ENCODE assay signal across 26 mouse cellular contexts in genomic region chr1:13454534-13454933, GRCm38 (mm10).
DNase-seq lines count a peak whose midpoint lies in the region; ATAC-seq lines count a peak whose summit lies in the region.
"Had no signal": no experiment of that assay in that cellular context is flagged by ENCODE, and none has a peak within 500 bp of the region (broad histone marks: within the 10 kb centered on the region; RNA-seq: fewer than 3 reads in every experiment).

No protein-coding gene starts in this region.

- no peak overlapping the region for H3K27ac ChIP-seq in hindbrain, embryonic 10.5 days
- H3K27ac ChIP-seq: embryonic facial prominence, embryonic 13.5 days; hindbrain, embryonic 13.5 days; limb, embryonic 10.5 days; midbrain, embryonic 13.5 days; neural tube, embryonic 12.5 days had no signal

- WGBS in hindbrain, embryonic 10.5 days = 85% methylated on average over 2 of the region's 2 CpGs

- ATAC-seq in CD4-positive, CD25-positive, alpha-beta regulatory T cell, adult 4 months = peak; percentile 95
- ATAC-seq in common myeloid progenitor, adult 5-6 weeks (replicated peaks; ENCODE audit: low read depth, poor library complexity, severe bottlenecking) = peak; percentile 45; the same call in 1 of the 2 replicates
- ATAC-seq: forebrain, embryonic 14.5 days; midbrain, embryonic 13.5 days had no signal

- no peaks in the 10 kb centered on the region for H3K27me3 ChIP-seq in hindbrain, embryonic 10.5 days (ENCODE audit: insufficient read depth, poor library complexity, severe bottlenecking)
- H3K27me3 ChIP-seq: embryonic facial prominence, embryonic 13.5 days; heart, embryonic 12.5 days; hindbrain, embryonic 13.5 days; megakaryocyte, embryonic 14.5 days; midbrain, embryonic 13.5 days; neural tube, embryonic 12.5 days had no signal

- H3K4me1 ChIP-seq in hindbrain, embryonic 10.5 days (replicated peaks) = no peaks in the 10 kb centered on the region
- H3K4me1 ChIP-seq: embryonic facial prominence, embryonic 13.5 days; heart, embryonic 12.5 days; hindbrain, embryonic 13.5 days; limb, embryonic 10.5 days; midbrain, embryonic 13.5 days; neural tube, embryonic 12.5 days had no signal

- H3K36me3 ChIP-seq in hindbrain, embryonic 10.5 days = no peaks in the 10 kb centered on the region
- H3K36me3 ChIP-seq: embryonic facial prominence, embryonic 13.5 days; G1E; heart, embryonic 12.5 days; hindbrain, embryonic 13.5 days; limb, embryonic 10.5 days; midbrain, embryonic 13.5 days; neural tube, embryonic 12.5 days had no signal

- peak; percentile 60 for DNase-seq in A20 (ENCODE audit: low read depth, low spot score)
- peak; percentile 34 for DNase-seq in naive thymus-derived CD4-positive, alpha-beta T cell, adult 2 months (ENCODE audit: low read depth)
- no peak for DNase-seq in cerebellum, adult 18-20 months
- no peak for DNase-seq in layer of hippocampus, adult 9-11 months
- DNase-seq in hindbrain, embryonic 10.5 days (ENCODE audit: low spot score) = no peak
- DNase-seq: adrenal gland, postnatal 14 days; cerebellum, postnatal 14 days; embryo, embryonic 11 days; gastrocnemius, postnatal 10 days; kidney, adult 2 months; kidney, postnatal 10 days; liver; lung, postnatal 10 days; right cerebral cortex, postnatal 14 days had no signal

- H3K4me3 ChIP-seq in hindbrain, embryonic 10.5 days = no peak overlapping the region
- H3K4me3 ChIP-seq: embryonic facial prominence, embryonic 13.5 days; erythroblast, embryonic 14.5 days; heart, embryonic 12.5 days; hindbrain, embryonic 13.5 days; limb, embryonic 10.5 days; megakaryocyte, embryonic 14.5 days; midbrain, embryonic 13.5 days; neural tube, embryonic 12.5 days had no signal

- H3K9me3 ChIP-seq in hindbrain, embryonic 10.5 days = 0 out of 2 replicates have a peak, but pooled peaks cover 2% of the 10 kb centered on the region
- H3K9me3 ChIP-seq: embryonic facial prominence, embryonic 13.5 days; hindbrain, embryonic 13.5 days; limb, embryonic 10.5 days; midbrain, embryonic 13.5 days; neural tube, embryonic 12.5 days had no signal

Comparison
In these comparisons a context has a peak if more than half of its experiments do, and no peak if none do; other contexts are left out.
1. DNase-seq: peak in A20 (single experiment) and naive thymus-derived CD4-positive, alpha-beta T cell, adult 2 months (single experiment); none in cerebellum, adult 18-20 months (0 of 2), layer of hippocampus, adult 9-11 months (single experiment) and hindbrain, embryonic 10.5 days (single experiment).